Mouse (Mus musculus): ENCODE data around the gene Nfkbil1. TPM values are rescaled to one million over a fixed set of nuclear protein-coding genes. Genes with fewer than 3 reads are reported as not detected.

Nfkbil1 gene
- total and polyA plus RNA-seq, 2 experiments = 7.6 to 8.6 TPM

DNA sequence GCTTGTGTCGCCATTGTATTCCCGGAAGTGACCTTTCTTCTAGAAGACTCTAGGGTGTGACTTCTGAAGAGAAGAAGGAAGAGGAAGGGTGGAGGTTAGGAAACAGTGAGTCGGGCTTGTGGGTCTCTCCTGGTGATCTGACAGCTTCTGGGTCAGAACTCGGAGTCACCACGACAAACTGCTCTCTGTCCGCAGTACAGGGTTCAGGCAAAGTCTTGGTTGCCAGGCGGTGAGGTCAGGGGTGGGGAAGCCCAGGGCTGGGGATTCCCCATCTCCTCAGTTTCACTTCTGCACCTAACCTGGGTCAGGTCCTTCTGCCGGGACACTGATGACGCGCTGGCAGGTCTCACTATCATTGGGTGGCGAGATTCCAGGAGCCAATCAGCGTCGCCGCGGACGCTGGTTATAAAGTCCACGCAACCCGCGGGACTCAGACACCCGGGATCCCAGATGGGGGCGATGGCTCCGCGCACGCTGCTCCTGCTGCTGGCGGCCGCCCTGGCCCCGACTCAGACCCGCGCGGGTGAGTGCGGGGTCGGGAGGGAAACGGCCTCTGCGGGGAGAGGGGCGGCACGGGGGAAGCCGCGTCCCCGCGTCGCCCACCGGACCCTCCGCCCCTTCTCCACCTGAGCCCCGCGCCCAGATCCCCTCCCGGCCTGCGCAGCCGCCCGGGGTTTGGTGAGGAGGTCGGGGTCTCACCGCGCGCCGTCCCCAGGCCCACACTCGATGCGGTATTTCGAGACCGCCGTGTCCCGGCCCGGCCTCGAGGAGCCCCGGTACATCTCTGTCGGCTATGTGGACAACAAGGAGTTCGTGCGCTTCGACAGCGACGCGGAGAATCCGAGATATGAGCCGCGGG is 27.3 kb upstream of the Nfkbil1 start, which contains the start of gene H2-D1:
H2-D1 (plus strand) TSS at position 67 of the 859 bp plus-strand sequence.
- TF ChIP-seq CTCF (IDR thresholded peaks at IDR 0.05; ENCODE audit: low read depth, low read length) = no peak
- peak; percentile 98 for TF ChIP-seq POLR2A (IDR thresholded peaks at IDR 0.05; ENCODE audit: extremely low read depth, insufficient read depth, low read length)
- Histone ChIP-seq H3K79me2 (ENCODE audit: control insufficient read depth, insufficient read depth, low read length) (peaks cover 5% of the 10 kb centered on the region; the same call in 1 of the 2 replicates), H3K9ac (ENCODE audit: low read depth, low read length) (peak within 1 kb of the TSS; percentile 91), H3K36me3 (ENCODE audit: control insufficient read depth, insufficient read depth, low read length) (peaks cover 17% of the 10 kb centered on the region; the same call in 1 of the 2 replicates), H3K4me3 (ENCODE audit: insufficient read depth, low read depth, low read length) (peak within 1 kb of the TSS; percentile 82), H3K27ac (replicated peaks; ENCODE audit: insufficient read depth, low read depth, low read length) (peak within 1 kb of the TSS; percentile 79), H3K4me1 (ENCODE audit: control insufficient read depth, insufficient read depth, low read length) (peaks cover 5% of the 10 kb centered on the region), H3K27me3 (ENCODE audit: control insufficient read depth, insufficient read depth, low read length) (no peaks in the 10 kb centered on the region)
- WGBS = under 1% methylated on average over 67 of the region's 73 CpGs
- peak; percentile 88 for DNase-seq (ENCODE audit: extremely low read depth, low read depth, low spot score)

DNA sequence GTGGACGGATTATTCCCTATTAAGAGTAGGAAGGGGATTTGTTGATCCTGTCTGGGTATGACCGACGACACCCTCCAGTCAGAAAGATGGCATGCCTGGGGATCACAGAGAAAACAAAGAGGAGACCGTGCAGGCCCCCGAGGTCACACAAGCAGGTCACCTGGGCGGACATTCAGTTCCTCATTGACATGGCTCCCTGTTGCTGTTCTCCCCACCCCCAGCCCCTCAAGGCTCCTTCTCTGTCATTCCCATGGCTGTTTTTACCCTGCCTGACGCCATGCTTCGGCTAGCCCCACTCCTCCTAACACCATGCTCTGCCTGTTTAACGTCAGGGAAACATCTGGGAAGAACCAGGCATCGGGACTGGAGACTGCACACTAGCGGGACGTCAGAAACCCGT is 26.1 kb upstream of the Nfkbil1 start:
- Histone ChIP-seq H3K79me2 (ENCODE audit: control insufficient read depth, insufficient read depth, low read length) (peaks cover 5% of the 10 kb centered on the region; the same call in 1 of the 2 replicates), H3K4me1 (ENCODE audit: control insufficient read depth, insufficient read depth, low read length) (peaks cover 5% of the 10 kb centered on the region), H3K27ac (replicated peaks; ENCODE audit: insufficient read depth, low read depth, low read length) (no peak overlapping the region), H3K27me3 (ENCODE audit: control insufficient read depth, insufficient read depth, low read length) (no peaks in the 10 kb centered on the region), H3K4me3 (ENCODE audit: insufficient read depth, low read depth, low read length) (no peak overlapping the region), H3K36me3 (ENCODE audit: control insufficient read depth, insufficient read depth, low read length) (peaks cover 12% of the 10 kb centered on the region; the same call in 1 of the 2 replicates), H3K9ac (ENCODE audit: low read depth, low read length) (no peak overlapping the region)
- WGBS = 91% methylated on average over 13 of the region's 13 CpGs
- TF ChIP-seq POLR2A (IDR thresholded peaks at IDR 0.05; ENCODE audit: extremely low read depth, insufficient read depth, low read length) (no peak), CTCF (IDR thresholded peaks at IDR 0.05; ENCODE audit: low read depth, low read length) (no peak)
- no peak for DNase-seq (ENCODE audit: extremely low read depth, low read depth, low spot score)

DNA sequence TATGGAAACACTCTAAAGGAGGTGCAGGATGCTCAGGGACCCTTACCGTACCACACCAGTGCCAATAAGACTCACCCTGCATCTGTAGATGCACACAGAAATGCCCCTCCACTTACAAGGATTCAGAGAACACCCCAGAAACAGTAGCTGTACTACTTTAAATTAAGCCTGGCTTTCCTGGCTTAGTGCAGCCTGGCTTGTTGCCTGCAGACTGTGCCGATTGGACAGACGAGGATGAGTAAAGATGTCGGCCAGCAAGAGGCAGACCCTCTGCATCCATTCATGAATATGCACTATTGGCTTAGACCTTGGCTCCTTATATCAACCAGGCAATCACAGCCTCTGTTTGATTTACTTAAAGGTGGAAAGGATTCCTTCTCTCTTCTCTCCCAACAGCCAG is 24.0 kb upstream of the Nfkbil1 start:
- Histone ChIP-seq H3K27ac (replicated peaks; ENCODE audit: insufficient read depth, low read depth, low read length) (no peak overlapping the region), H3K27me3 (ENCODE audit: control insufficient read depth, insufficient read depth, low read length) (no peaks in the 10 kb centered on the region), H3K9ac (ENCODE audit: low read depth, low read length) (no peak overlapping the region), H3K4me1 (ENCODE audit: control insufficient read depth, insufficient read depth, low read length) (peaks cover 3% of the 10 kb centered on the region; the same call in 1 of the 2 replicates), H3K36me3 (ENCODE audit: control insufficient read depth, insufficient read depth, low read length) (no peaks in the 10 kb centered on the region), H3K79me2 (ENCODE audit: control insufficient read depth, insufficient read depth, low read length) (peaks cover 5% of the 10 kb centered on the region; the same call in 1 of the 2 replicates), H3K4me3 (ENCODE audit: insufficient read depth, low read depth, low read length) (no peak overlapping the region)
- no peak for TF ChIP-seq POLR2A (IDR thresholded peaks at IDR 0.05; ENCODE audit: extremely low read depth, insufficient read depth, low read length)
- no peak for TF ChIP-seq CTCF (IDR thresholded peaks at IDR 0.05; ENCODE audit: low read depth, low read length)
- DNase-seq (ENCODE audit: extremely low read depth, low read depth, low spot score) = no peak
- WGBS = 85% methylated on average over 4 of the region's 4 CpGs

DNA sequence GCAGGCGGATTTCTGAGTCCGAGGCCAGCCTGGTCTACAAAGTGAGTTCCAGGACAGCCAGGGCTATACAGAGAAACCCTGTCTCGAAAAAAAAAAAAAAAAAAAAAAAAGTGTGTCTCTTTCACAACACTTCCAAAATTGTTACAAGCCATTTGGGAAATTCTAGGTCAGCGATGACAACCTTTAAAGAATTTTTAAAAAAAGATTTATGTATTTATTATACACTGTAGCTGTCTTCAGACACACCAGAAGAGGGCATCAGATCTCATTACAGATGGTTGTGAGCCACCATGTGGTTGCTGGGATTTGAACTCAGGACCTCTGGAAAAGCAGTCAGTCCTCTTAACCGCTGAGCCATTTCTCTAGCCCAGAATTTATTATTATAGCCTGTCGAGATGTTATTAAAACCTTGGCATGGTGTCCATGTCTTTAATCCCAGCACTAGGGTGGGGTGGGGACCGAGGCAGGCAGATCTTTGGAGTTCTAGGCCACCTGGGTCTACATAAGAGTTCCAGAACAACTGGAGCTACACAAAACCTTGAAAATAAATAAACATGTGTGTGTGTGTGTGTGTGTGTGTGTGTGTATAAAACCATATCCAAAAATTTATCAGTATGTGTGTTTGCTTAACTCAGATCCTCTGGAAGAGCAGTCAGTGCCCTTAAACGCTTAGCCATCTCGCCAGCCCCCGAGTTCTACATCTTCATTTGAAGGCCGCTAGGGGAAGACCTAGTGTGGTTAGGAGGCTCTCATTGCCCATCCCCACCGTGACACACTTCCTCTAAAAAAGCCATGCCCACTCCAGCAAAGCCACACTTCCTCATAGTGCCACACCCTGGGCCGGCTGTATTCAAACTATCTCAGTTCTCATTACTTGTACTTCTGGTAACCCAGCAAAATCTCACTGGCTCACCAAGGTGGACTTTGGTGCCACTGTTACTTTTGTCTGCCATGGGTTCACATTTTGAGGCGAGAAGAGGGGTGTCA is 23.2 kb upstream of the Nfkbil1 start:
- no peak for TF ChIP-seq POLR2A (IDR thresholded peaks at IDR 0.05; ENCODE audit: extremely low read depth, insufficient read depth, low read length)
- no peak for TF ChIP-seq CTCF (IDR thresholded peaks at IDR 0.05; ENCODE audit: low read depth, low read length)
- H3K36me3 ChIP-seq (ENCODE audit: control insufficient read depth, insufficient read depth, low read length) = no peaks in the 10 kb centered on the region
- 50% methylated on average over 14 of the region's 14 CpGs for WGBS
- H3K79me2 ChIP-seq (ENCODE audit: control insufficient read depth, insufficient read depth, low read length) = peaks cover 5% of the 10 kb centered on the region; the same call in 1 of the 2 replicates
- no peak overlapping the region for H3K4me3 ChIP-seq (ENCODE audit: insufficient read depth, low read depth, low read length)
- no peaks in the 10 kb centered on the region for H3K27me3 ChIP-seq (ENCODE audit: control insufficient read depth, insufficient read depth, low read length)
- peak overlapping the region; percentile 31; the same call in 1 of the 2 replicates for H3K27ac ChIP-seq (replicated peaks; ENCODE audit: insufficient read depth, low read depth, low read length)
- DNase-seq (ENCODE audit: extremely low read depth, low read depth, low spot score) = peak; percentile 45
- H3K4me1 ChIP-seq (ENCODE audit: control insufficient read depth, insufficient read depth, low read length) = peaks cover 3% of the 10 kb centered on the region; the same call in 1 of the 2 replicates
- H3K9ac ChIP-seq (ENCODE audit: low read depth, low read length) = no peak overlapping the region

DNA sequence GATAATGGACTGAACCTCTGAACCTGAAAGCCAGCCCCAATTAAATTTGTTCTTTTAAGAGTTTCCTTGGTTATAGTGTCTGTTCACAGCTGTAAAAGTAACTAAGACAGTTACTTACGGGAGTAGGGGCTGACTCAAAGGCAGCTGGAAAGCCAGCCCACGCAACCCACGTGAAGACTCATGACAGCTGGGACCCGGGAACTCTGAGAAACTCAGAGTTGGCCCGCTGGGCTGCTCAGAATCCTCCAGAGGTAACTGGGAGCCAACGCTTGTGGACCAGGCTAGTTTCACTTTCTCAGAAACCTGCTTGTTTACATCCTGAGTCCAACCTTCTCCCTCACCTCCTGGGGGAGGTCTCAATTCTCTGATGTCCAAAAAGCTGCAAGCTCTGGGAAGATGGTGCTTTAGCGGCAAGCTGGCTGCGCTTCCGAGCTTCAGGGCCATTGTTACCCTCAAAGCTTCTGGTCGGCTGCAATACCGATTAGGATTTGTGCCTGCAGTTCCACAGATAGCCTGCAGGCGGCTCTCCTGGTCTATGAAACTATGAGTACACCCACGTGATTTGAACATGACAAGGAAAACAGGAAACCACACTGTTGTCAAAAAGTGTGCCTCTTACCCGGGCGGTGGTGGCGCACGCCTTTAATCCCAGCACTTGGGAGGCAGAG is 22.4 kb upstream of the Nfkbil1 start:
- TF ChIP-seq CTCF (IDR thresholded peaks at IDR 0.05; ENCODE audit: low read depth, low read length) (peak; percentile 76), POLR2A (IDR thresholded peaks at IDR 0.05; ENCODE audit: extremely low read depth, insufficient read depth, low read length) (no peak)
- no peaks in the 10 kb centered on the region for H3K27me3 ChIP-seq (ENCODE audit: control insufficient read depth, insufficient read depth, low read length)
- DNase-seq (ENCODE audit: extremely low read depth, low read depth, low spot score) = peak; percentile 82
- peak overlapping the region; percentile 76 for H3K9ac ChIP-seq (ENCODE audit: low read depth, low read length)
- peak overlapping the region; percentile 63 for H3K4me3 ChIP-seq (ENCODE audit: insufficient read depth, low read depth, low read length)
- H3K4me1 ChIP-seq (ENCODE audit: control insufficient read depth, insufficient read depth, low read length) = peaks cover 3% of the 10 kb centered on the region; the same call in 1 of the 2 replicates
- peak overlapping the region; percentile 68 for H3K27ac ChIP-seq (replicated peaks; ENCODE audit: insufficient read depth, low read depth, low read length)
- H3K36me3 ChIP-seq (ENCODE audit: control insufficient read depth, insufficient read depth, low read length) = peaks cover 3% of the 10 kb centered on the region; the same call in 1 of the 2 replicates
- no peaks in the 10 kb centered on the region for H3K79me2 ChIP-seq (ENCODE audit: control insufficient read depth, insufficient read depth, low read length)
- 4% methylated on average over 17 of the region's 17 CpGs for whole genome bisulfite sequencing

Data from liver, adult 2 months (tissue).